Mouse (Mus musculus) urinary bladder, postnatal 36 days (tissue): ENCODE data around the gene Kctd13.
A peak's percentile ranks its signal among the peaks of the same experiment; 100 is the strongest.

Source experiments
- DNase-seq, 2 experiments: peaks; one replicate each; pipeline ENCODE4 v3.0.0; 2022; ENCODE audit warnings: low spot score in 2 of 2, mixed read lengths in 1 of 2

The Kctd13 gene

GRCm38 (mm10) chr7:126941801-126942200, 13.1 kb downstream of the Kctd13 start:
- DNase-seq = no peak

- DNase-seq = no peak
Observed at GRCm38 (mm10) chr7:126946530-126946929, 17.9 kb downstream of the Kctd13 start.

GRCm38 (mm10) chr7:126948626-126949025, 19.9 kb downstream of the Kctd13 start:
- DNase-seq = no peak

GRCm38 (mm10) chr7:126949403-126949792, 20.7 kb downstream of the Kctd13 start, which contains the start of gene Asphd1:
TSS of gene Asphd1 (minus strand) at chr7:126949582.
- DNase-seq = no peak

GRCm38 (mm10) chr7:126949793-126950646, 21.3 kb downstream of the Kctd13 start, which contains the start of gene Sez6l2:
TSS of gene Sez6l2 (plus strand) at chr7:126950563.
- DNase-seq = peak; percentile 70 to 84

- DNase-seq = no peak
Observed at GRCm38 (mm10) chr7:126950647-126951615, 22.3 kb downstream of the Kctd13 start.

- no peak for DNase-seq
Observed at GRCm38 (mm10) chr7:126951741-126952140, 23.1 kb downstream of the Kctd13 start.

GRCm38 (mm10) chr7:126952646-126953045, 24.0 kb downstream of the Kctd13 start:
- no peak for DNase-seq

- no peak for DNase-seq
Observed at GRCm38 (mm10) chr7:126955125-126955524, 26.4 kb downstream of the Kctd13 start.

GRCm38 (mm10) chr7:126959780-126960179, 31.1 kb downstream of the Kctd13 start:
- DNase-seq = no peak

- DNase-seq = no peak
Observed at GRCm38 (mm10) chr7:126961095-126961494, 32.4 kb downstream of the Kctd13 start.

- DNase-seq = no peak
Observed at GRCm38 (mm10) chr7:126961965-126962364, 33.3 kb downstream of the Kctd13 start.

- peak; percentile 25 to 29 for DNase-seq
Observed at GRCm38 (mm10) chr7:126963548-126964286, 35.0 kb downstream of the Kctd13 start.

GRCm38 (mm10) chr7:126965568-126965967, 36.9 kb downstream of the Kctd13 start:
- DNase-seq = no peak

- DNase-seq = no peak
Observed at GRCm38 (mm10) chr7:126967361-126967760, 38.7 kb downstream of the Kctd13 start.

- peak in 1 of 2 experiments; percentile 6 for DNase-seq
Observed at GRCm38 (mm10) chr7:126975493-126975892, 46.8 kb downstream of the Kctd13 start.

GRCm38 (mm10) chr7:126975893-126975949, 47.0 kb downstream of the Kctd13 start, which contains the start of gene Cdipt:
TSS of gene Cdipt (plus strand) at chr7:126975914.
- no peak for DNase-seq

- peak; percentile 89 to 96 for DNase-seq
Observed at GRCm38 (mm10) chr7:126975950-126976866, 47.5 kb downstream of the Kctd13 start, which contains the start of gene Cdiptos. TSS of gene Cdiptos (minus strand) at chr7:126976098.

GRCm38 (mm10) chr7:126976878-126977459, 48.3 kb downstream of the Kctd13 start:
- DNase-seq = peak in 1 of 2 experiments; percentile 19

- DNase-seq = no peak
Observed at GRCm38 (mm10) chr7:126978841-126979240, 50.2 kb downstream of the Kctd13 start.
